Comparison of ENCODE assay signal across 19 mouse cellular contexts in genomic region chr11:119744436-119744835, GRCm38 (mm10).
DNase-seq lines count a peak whose midpoint lies in the region; ATAC-seq and TF ChIP-seq lines count a peak whose summit lies in the region.
"Had no signal": no experiment of that assay in that cellular context is flagged by ENCODE, and none has a peak within 500 bp of the region (broad histone marks: within the 10 kb centered on the region; RNA-seq: fewer than 3 reads in every experiment).

No protein-coding gene starts in this region.

- no peaks in the 10 kb centered on the region for H3K27me3 ChIP-seq in forebrain, embryonic 13.5 days
- H3K27me3 ChIP-seq in forebrain, embryonic 12.5 days, result no peaks in the 10 kb centered on the region
- no peaks in the 10 kb centered on the region for H3K27me3 ChIP-seq in midbrain, embryonic 11.5 days (ENCODE audit: control insufficient read depth, insufficient read depth, low read length)
- no peaks in the 10 kb centered on the region for H3K27me3 ChIP-seq in midbrain, embryonic 10.5 days (ENCODE audit: low read depth, poor library complexity, severe bottlenecking)
- no peaks in the 10 kb centered on the region for H3K27me3 ChIP-seq in limb, embryonic 14.5 days (ENCODE audit: control insufficient read depth, insufficient read depth, low read length)
- H3K27me3 ChIP-seq in neural tube, embryonic 14.5 days (ENCODE audit: control insufficient read depth, insufficient read depth, low read length), result no peaks in the 10 kb centered on the region

- no peaks in the 10 kb centered on the region for H3K9me3 ChIP-seq in forebrain, embryonic 13.5 days (replicated peaks)
- H3K9me3 ChIP-seq in forebrain, embryonic 12.5 days, result no peaks in the 10 kb centered on the region
- H3K9me3 ChIP-seq in midbrain, embryonic 11.5 days (ENCODE audit: control insufficient read depth, low read length), result no peaks in the 10 kb centered on the region
- no peaks in the 10 kb centered on the region for H3K9me3 ChIP-seq in midbrain, embryonic 10.5 days (replicated peaks)
- no peaks in the 10 kb centered on the region for H3K9me3 ChIP-seq in limb, embryonic 14.5 days (ENCODE audit: control insufficient read depth, low read length)
- no peaks in the 10 kb centered on the region for H3K9me3 ChIP-seq in neural tube, embryonic 14.5 days (ENCODE audit: control insufficient read depth, low read length)

- 0 out of 2 replicates have a peak overlapping the region, but pooled peaks have one; percentile 54 for H3K27ac ChIP-seq in forebrain, embryonic 13.5 days
- H3K27ac ChIP-seq in forebrain, embryonic 12.5 days, result no peak overlapping the region; the same call in 1 of the 2 replicates
- H3K27ac ChIP-seq in midbrain, embryonic 11.5 days (ENCODE audit: low read depth, low read length), result no peak overlapping the region
- H3K27ac ChIP-seq in midbrain, embryonic 10.5 days (replicated peaks), result no peak overlapping the region
- no peak overlapping the region for H3K27ac ChIP-seq in limb, embryonic 14.5 days (replicated peaks; ENCODE audit: low read depth, low read length)
- peak overlapping the region; percentile 52 for H3K27ac ChIP-seq in neural tube, embryonic 14.5 days (ENCODE audit: low read depth, low read length)

- TF ChIP-seq CTCF in lung, adult 2 months (IDR thresholded peaks at IDR 0.05; ENCODE audit: insufficient read depth, low read length), result no peak

- no peak for TF ChIP-seq POLR2A in limb, embryonic 14.5 days (IDR thresholded peaks at IDR 0.05; ENCODE audit: borderline replicate concordance, extremely low read depth, insufficient read depth, insufficient read length)
- TF ChIP-seq POLR2A in lung, adult 2 months (IDR thresholded peaks at IDR 0.05; ENCODE audit: borderline replicate concordance, extremely low read depth, low read depth, low read length), result no peak

- 68% methylated on average over 4 of the region's 4 CpGs for WGBS in forebrain, embryonic 13.5 days
- WGBS in forebrain, embryonic 12.5 days, result 68% methylated on average over 4 of the region's 4 CpGs
- 83% methylated on average over 4 of the region's 4 CpGs for WGBS in midbrain, embryonic 11.5 days
- 85% methylated on average over 4 of the region's 4 CpGs for WGBS in midbrain, embryonic 10.5 days
- WGBS in limb, embryonic 14.5 days, result 29% methylated on average over 4 of the region's 4 CpGs
- WGBS in neural tube, embryonic 14.5 days, result 23% methylated on average over 4 of the region's 4 CpGs
- WGBS in lung, adult 2 months, result 77% methylated on average over 4 of the region's 4 CpGs

- peaks cover 34% of the 10 kb centered on the region for H3K4me1 ChIP-seq in forebrain, embryonic 13.5 days
- peaks cover 28% of the 10 kb centered on the region for H3K4me1 ChIP-seq in forebrain, embryonic 12.5 days
- H3K4me1 ChIP-seq in midbrain, embryonic 11.5 days (ENCODE audit: control insufficient read depth, insufficient read depth, low read length), result no peaks in the 10 kb centered on the region
- peaks cover 4% of the 10 kb centered on the region; the same call in 1 of the 2 replicates for H3K4me1 ChIP-seq in midbrain, embryonic 10.5 days
- peaks cover 14% of the 10 kb centered on the region for H3K4me1 ChIP-seq in limb, embryonic 14.5 days (ENCODE audit: control insufficient read depth, insufficient read depth, low read length)
- H3K4me1 ChIP-seq in neural tube, embryonic 14.5 days (ENCODE audit: control insufficient read depth, insufficient read depth, low read length), result peaks cover 45% of the 10 kb centered on the region
- no peaks in the 10 kb centered on the region for H3K4me1 ChIP-seq in lung, adult 2 months (ENCODE audit: control insufficient read depth, insufficient read depth, low read length)

- peak; percentile 61 for DNase-seq in midbrain, embryonic 11.5 days (ENCODE audit: low spot score, missing footprints)
- DNase-seq in midbrain, embryonic 10.5 days (ENCODE audit: low spot score), result no peak
- DNase-seq in limb, embryonic 14.5 days (ENCODE audit: low spot score), result peak; percentile 68
- no peak for DNase-seq in lung, adult 2 months
- DNase-seq in ovary, postnatal 36 days (ENCODE audit: low spot score), result no peak
- DNase-seq: adrenal gland, postnatal 14 days; cerebellum, postnatal 10 days; heart, postnatal 4 days; kidney, adult 2 months; kidney, postnatal 14 days; lung, embryonic 14.5 days; lung, postnatal 4 days; retina, postnatal 1 day; right cerebral cortex, postnatal 4 days; thymus, postnatal 25 days had no signal

- no peak for ATAC-seq in forebrain, embryonic 13.5 days
- ATAC-seq in forebrain, embryonic 12.5 days (ENCODE audit: low FRiP score), result no peak
- ATAC-seq in midbrain, embryonic 11.5 days (ENCODE audit: low FRiP score), result no peak
- no peak for ATAC-seq in limb, embryonic 14.5 days (ENCODE audit: low FRiP score, low read depth)
- ATAC-seq in neural tube, embryonic 14.5 days (ENCODE audit: low read depth), result no peak

- H3K4me3 ChIP-seq in forebrain, embryonic 13.5 days, result no peak overlapping the region
- no peak overlapping the region for H3K4me3 ChIP-seq in forebrain, embryonic 12.5 days (replicated peaks)
- no peak overlapping the region for H3K4me3 ChIP-seq in midbrain, embryonic 11.5 days (ENCODE audit: low read depth, low read length)
- no peak overlapping the region for H3K4me3 ChIP-seq in midbrain, embryonic 10.5 days
- no peak overlapping the region for H3K4me3 ChIP-seq in limb, embryonic 14.5 days (replicated peaks; ENCODE audit: low read length)
- no peak overlapping the region for H3K4me3 ChIP-seq in neural tube, embryonic 14.5 days (ENCODE audit: low read depth, low read length)
- H3K4me3 ChIP-seq in lung, adult 2 months (replicated peaks; ENCODE audit: extremely low read depth, low read depth, low read length), result no peak overlapping the region

- no peak overlapping the region for H3K4me2 ChIP-seq in forebrain, embryonic 13.5 days
- H3K4me2 ChIP-seq in forebrain, embryonic 12.5 days, result no peak overlapping the region
- no peak overlapping the region for H3K4me2 ChIP-seq in midbrain, embryonic 11.5 days
- no peak overlapping the region for H3K4me2 ChIP-seq in limb, embryonic 14.5 days (replicated peaks; ENCODE audit: low read depth, low read length, severe bottlenecking)
- H3K4me2 ChIP-seq in neural tube, embryonic 14.5 days (ENCODE audit: low read depth, low read length), result no peak overlapping the region
- H3K4me2 ChIP-seq: liver, embryonic 11.5 days; lung, embryonic 14.5 days had no signal

- H3K36me3 ChIP-seq in forebrain, embryonic 13.5 days (ENCODE audit: poor library complexity, severe bottlenecking), result no peaks in the 10 kb centered on the region
- H3K36me3 ChIP-seq in forebrain, embryonic 12.5 days (replicated peaks), result no peaks in the 10 kb centered on the region
- H3K36me3 ChIP-seq in midbrain, embryonic 11.5 days (ENCODE audit: control insufficient read depth, insufficient read depth, low read length), result no peaks in the 10 kb centered on the region
- peaks cover 2% of the 10 kb centered on the region; the same call in 1 of the 2 replicates for H3K36me3 ChIP-seq in midbrain, embryonic 10.5 days
- H3K36me3 ChIP-seq in limb, embryonic 14.5 days (ENCODE audit: control insufficient read depth, insufficient read depth, low read length), result no peaks in the 10 kb centered on the region
- H3K36me3 ChIP-seq in neural tube, embryonic 14.5 days (ENCODE audit: control insufficient read depth, insufficient read depth, low read length), result no peaks in the 10 kb centered on the region

- no peak overlapping the region for H3K9ac ChIP-seq in forebrain, embryonic 13.5 days
- no peak overlapping the region for H3K9ac ChIP-seq in forebrain, embryonic 12.5 days
- no peak overlapping the region for H3K9ac ChIP-seq in midbrain, embryonic 11.5 days (ENCODE audit: low read length)
- no peak overlapping the region for H3K9ac ChIP-seq in limb, embryonic 14.5 days (ENCODE audit: low read depth, low read length, severe bottlenecking)
- H3K9ac ChIP-seq in neural tube, embryonic 14.5 days (replicated peaks; ENCODE audit: low read depth, low read length), result no peak overlapping the region
- H3K9ac ChIP-seq: lung, embryonic 14.5 days had no signal

Comparison
In these comparisons a context has a peak if more than half of its experiments do, and no peak if none do; other contexts are left out.
1. H3K27ac ChIP-seq: peak in forebrain, embryonic 13.5 days (single experiment) and neural tube, embryonic 14.5 days (single experiment); none in forebrain, embryonic 12.5 days (single experiment), midbrain, embryonic 11.5 days (single experiment), midbrain, embryonic 10.5 days (single experiment) and limb, embryonic 14.5 days (single experiment).
2. DNase-seq: peak in midbrain, embryonic 11.5 days (single experiment) and limb, embryonic 14.5 days (single experiment); none in midbrain, embryonic 10.5 days (single experiment), lung, adult 2 months (single experiment) and ovary, postnatal 36 days (single experiment).